9 mouse cellular contexts compared by ENCODE assay signal in the genomic region with DNA sequence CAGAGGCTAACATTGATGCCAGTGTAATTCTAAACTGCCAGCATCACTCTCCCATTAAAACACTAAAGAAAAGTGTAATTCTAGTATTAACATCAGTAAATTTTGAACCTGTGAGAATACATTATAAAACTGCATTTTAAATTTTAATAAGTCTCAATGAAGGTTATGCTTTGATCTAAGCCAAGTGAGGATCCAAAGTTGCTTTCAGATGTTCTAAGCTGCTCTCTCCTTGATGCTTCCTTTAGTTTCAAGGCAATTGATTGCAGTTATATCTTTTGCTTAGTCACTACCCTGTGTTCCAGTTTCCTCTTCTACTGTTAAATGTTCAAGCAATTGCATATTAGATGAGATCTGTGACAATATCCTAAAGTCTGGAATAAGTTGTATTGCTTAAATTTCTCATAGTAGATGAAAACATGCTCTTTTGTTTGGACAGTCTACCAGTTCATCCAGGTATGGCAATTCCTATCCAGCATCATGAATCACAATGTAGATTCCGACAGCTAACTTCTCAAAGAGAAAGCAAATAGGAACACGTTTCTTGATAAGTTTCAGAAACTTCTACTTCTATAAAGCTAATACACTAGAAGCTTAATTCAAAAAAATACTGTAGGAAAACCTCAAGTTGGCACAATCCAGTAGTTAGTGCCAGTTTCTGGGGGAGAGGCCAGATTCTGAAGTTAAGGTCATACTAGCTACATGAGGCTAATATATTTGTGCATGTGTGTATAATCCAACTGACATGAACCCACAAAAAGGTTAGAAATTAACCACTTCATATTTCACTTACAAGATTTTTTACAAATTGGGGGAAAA. TPM values are rescaled to one million over a fixed set of nuclear protein-coding genes. Genes with fewer than 3 reads are reported as not detected.
DNase-seq lines count a peak whose midpoint lies in the region; ATAC-seq and TF ChIP-seq lines count a peak whose summit lies in the region.
"Had no signal": no experiment of that assay in that cellular context is flagged by ENCODE, and none has a peak within 500 bp of the region (broad histone marks: within the 10 kb centered on the region; RNA-seq: fewer than 3 reads in every experiment).

No protein-coding gene starts in this region.

- peaks cover 44% of the 10 kb centered on the region for H3K4me1 ChIP-seq in heart, embryonic 13.5 days
- H3K4me1 ChIP-seq in ES-E14 (ENCODE audit: control insufficient read depth in 2 of 2, insufficient read depth in 2 of 2, low read length in 2 of 2, poor library complexity in 1 of 2), result no peaks in the 10 kb centered on the region
- H3K4me1 ChIP-seq in forebrain, embryonic 12.5 days, result peaks cover 31% of the 10 kb centered on the region
- peaks cover 16% of the 10 kb centered on the region for H3K4me1 ChIP-seq in liver, embryonic 16.5 days (ENCODE audit: control insufficient read depth, low read depth, low read length)

- H3K36me3 ChIP-seq in heart, embryonic 13.5 days, result no peaks in the 10 kb centered on the region
- H3K36me3 ChIP-seq in ES-E14 (ENCODE audit: control insufficient read depth, insufficient read depth, low read length, poor library complexity, severe bottlenecking), result no peaks in the 10 kb centered on the region
- H3K36me3 ChIP-seq in forebrain, embryonic 12.5 days (replicated peaks), result no peaks in the 10 kb centered on the region
- no peaks in the 10 kb centered on the region for H3K36me3 ChIP-seq in liver, embryonic 16.5 days (ENCODE audit: control insufficient read depth, insufficient read depth)

- peak overlapping the region; percentile 57 for H3K4me3 ChIP-seq in heart, embryonic 13.5 days
- peak overlapping the region; percentile 27 to 66 for H3K4me3 ChIP-seq in ES-E14 (ENCODE audit: insufficient read depth in 1 of 2, low read depth in 1 of 2, low read length in 2 of 2, poor library complexity in 1 of 2, severe bottlenecking in 1 of 2)
- H3K4me3 ChIP-seq in forebrain, embryonic 12.5 days (replicated peaks), result peak overlapping the region; percentile 47
- peak overlapping the region; percentile 63 for H3K4me3 ChIP-seq in liver, embryonic 16.5 days (ENCODE audit: low read depth, low read length)

- intact Hi-C loops in heart, postnatal 36 days (cut with DNase I), result no loop called here

- no peak for ATAC-seq in heart, embryonic 13.5 days (ENCODE audit: extremely low read depth, insufficient number of reproducible peaks, low FRiP score, low TSS enrichment)
- ATAC-seq in forebrain, embryonic 12.5 days (ENCODE audit: low FRiP score), result no peak
- ATAC-seq in liver, embryonic 16.5 days (ENCODE audit: low read depth), result no peak
- ATAC-seq: Patski had no signal

- no peaks in the 10 kb centered on the region for H3K27me3 ChIP-seq in heart, embryonic 13.5 days (replicated peaks)
- H3K27me3 ChIP-seq in forebrain, embryonic 12.5 days, result no peaks in the 10 kb centered on the region
- H3K27me3 ChIP-seq in liver, embryonic 16.5 days (ENCODE audit: control insufficient read depth, insufficient read depth, low read depth, low read length), result no peaks in the 10 kb centered on the region
- H3K27me3 ChIP-seq: Patski had no signal

- DNase-seq in heart, postnatal 36 days, result no peak
- no peak for DNase-seq in ES-E14 (ENCODE audit: low read depth, low spot score)
- DNase-seq in ovary, adult 18-20 months (ENCODE audit: low spot score), result no peak
- DNase-seq in right cerebral cortex, postnatal 25 days, result no peak
- no peak for DNase-seq in urinary bladder, postnatal 36 days (ENCODE audit: low spot score in 2 of 2)

- peak overlapping the region; percentile 96 for H3K27ac ChIP-seq in heart, embryonic 13.5 days (replicated peaks)
- peak overlapping the region; percentile 77; the same call in 1 of the 2 replicates for H3K27ac ChIP-seq in ES-E14 (ENCODE audit: insufficient read depth, low read depth, low read length, poor library complexity, severe bottlenecking)
- H3K27ac ChIP-seq in forebrain, embryonic 12.5 days, result peak overlapping the region; percentile 97
- peak overlapping the region; percentile 98 for H3K27ac ChIP-seq in liver, embryonic 16.5 days (ENCODE audit: low read length)

- in situ Hi-C loops in ES-E14 (cut with MboI; ENCODE audit: low sequenced_read_pairs in 2 of 2, unreplicated experiment in 2 of 2), result loop anchor here (25.0 kb wide), 2 partner anchors 1535 to 1835 kb away; a partner anchor contains a TSS

- no peaks in the 10 kb centered on the region for H3K9me3 ChIP-seq in heart, embryonic 13.5 days
- H3K9me3 ChIP-seq in ES-E14 (ENCODE audit: control insufficient read depth, insufficient read depth, low read depth, low read length), result no peaks in the 10 kb centered on the region
- H3K9me3 ChIP-seq in forebrain, embryonic 12.5 days, result no peaks in the 10 kb centered on the region
- no peaks in the 10 kb centered on the region for H3K9me3 ChIP-seq in liver, embryonic 16.5 days (replicated peaks; ENCODE audit: control insufficient read depth, low read length)

- peak overlapping the region; percentile 89 for H3K9ac ChIP-seq in heart, embryonic 13.5 days
- H3K9ac ChIP-seq in ES-E14 (ENCODE audit: insufficient read depth, low read depth, low read length, poor library complexity, severe bottlenecking), result peak overlapping the region; percentile 48; the same call in 1 of the 2 replicates
- peak overlapping the region; percentile 77 for H3K9ac ChIP-seq in forebrain, embryonic 12.5 days
- H3K9ac ChIP-seq in liver, embryonic 16.5 days (ENCODE audit: low read depth, low read length), result peak overlapping the region; percentile 73

- WGBS in heart, embryonic 13.5 days, result 34% methylated on average over 2 of the region's 2 CpGs
- 33% methylated on average over 2 of the region's 2 CpGs for WGBS in forebrain, embryonic 12.5 days
- WGBS in liver, embryonic 16.5 days (ENCODE audit: insufficient replicate concordance), result 20% methylated on average over 2 of the region's 2 CpGs

- H3K4me2 ChIP-seq in heart, embryonic 13.5 days, result peak overlapping the region; percentile 80
- H3K4me2 ChIP-seq in forebrain, embryonic 12.5 days, result peak overlapping the region; percentile 66
- peak overlapping the region; percentile 79 for H3K4me2 ChIP-seq in liver, embryonic 16.5 days (ENCODE audit: low read depth, low read length)

TF ChIP-seq in ES-E14, 5 proteins besides CTCF, POLR2A, EP300 and RAD21:
- TF ChIP-seq ZC3H11A (IDR thresholded peaks at IDR 0.05; ENCODE audit: borderline replicate concordance, low read depth, low read length), result no peak
- peak; percentile 52; the same call in 1 of the 2 replicates for TF ChIP-seq CHD2 (IDR thresholded peaks at IDR 0.05; ENCODE audit: low read depth, low read length)
- no peak for TF ChIP-seq HCFC1 (IDR thresholded peaks at IDR 0.05; ENCODE audit: borderline replicate concordance, insufficient read depth, low read length)
- no peak for TF ChIP-seq MAFK (IDR thresholded peaks at IDR 0.05; ENCODE audit: insufficient read depth, low read depth, low read length)
- TF ChIP-seq ZNF384 (IDR thresholded peaks at IDR 0.05; ENCODE audit: low read depth, low read length), result no peak
TF ChIP-seq in ES-E14: peak in this region for 1.

RNA-seq across cellular contexts. Expression of a gene that starts 1.2 kb away (rescaled TPM):
- 3.9 and 4.2 TPM in 2 replicates for polyA plus RNA-seq in heart, embryonic 13.5 days (2015; fragmentation: Nextera tagmentation; extraction: Ambion mirVana)
- 10 to 100 TPM; 38.1 to 41.0 TPM for total RNA-seq in heart, postnatal 36 days (2021)
- 1,383 and 2,074 TPM in 2 replicates for total RNA-seq in ES-E14 (2012; rRNA removed)
- 8.9 and 11.4 TPM in 2 replicates for polyA plus RNA-seq in forebrain, embryonic 12.5 days (2016; fragmentation: Nextera tagmentation; extraction: Ambion mirVana)
- 10.6 and 13.5 TPM in 2 replicates for polyA plus RNA-seq in liver, embryonic 16.5 days (2015; fragmentation: Nextera tagmentation; extraction: Ambion mirVana)

RNA-seq across cellular contexts. Expression of a gene that starts 1.4 kb away (rescaled TPM):
- polyA plus RNA-seq in heart, embryonic 13.5 days (2015; fragmentation: Nextera tagmentation; extraction: Ambion mirVana), result 33.5 and 42.7 TPM in 2 replicates
- total RNA-seq in heart, postnatal 36 days (2021), result 1 to 10 TPM; 2.6 to 3.4 TPM
- total RNA-seq in ES-E14 (2012; rRNA removed), result 587 and 755 TPM in 2 replicates
- polyA plus RNA-seq in forebrain, embryonic 12.5 days (2016; fragmentation: Nextera tagmentation; extraction: Ambion mirVana), result 115 and 138 TPM in 2 replicates
- 63.6 and 96.6 TPM in 2 replicates for polyA plus RNA-seq in liver, embryonic 16.5 days (2015; fragmentation: Nextera tagmentation; extraction: Ambion mirVana)

RNA-seq across cellular contexts. Expression of a gene that starts 1.6 kb away (rescaled TPM):
- polyA plus RNA-seq in heart, embryonic 13.5 days (2015; fragmentation: Nextera tagmentation; extraction: Ambion mirVana), result 1.6 and 3.0 TPM in 2 replicates
- 10 to 100 TPM; 13.1 to 14.6 TPM for total RNA-seq in heart, postnatal 36 days (2021)
- total RNA-seq in ES-E14 (2012; rRNA removed), result 677 and 970 TPM in 2 replicates
- 7.2 and 9.5 TPM in 2 replicates for polyA plus RNA-seq in forebrain, embryonic 12.5 days (2016; fragmentation: Nextera tagmentation; extraction: Ambion mirVana)
- 3.7 and 5.9 TPM in 2 replicates for polyA plus RNA-seq in liver, embryonic 16.5 days (2015; fragmentation: Nextera tagmentation; extraction: Ambion mirVana)

RNA-seq across cellular contexts. Expression of a gene that starts 1.8 kb away (rescaled TPM):
- 0.60 and 0.84 TPM in 2 replicates for polyA plus RNA-seq in heart, embryonic 13.5 days (2015; fragmentation: Nextera tagmentation; extraction: Ambion mirVana)
- total RNA-seq in heart, postnatal 36 days (2021), result 1 to 10 TPM; 2.9 to 4.6 TPM
- 1,000 and 1,148 TPM in 2 replicates for total RNA-seq in ES-E14 (2012; rRNA removed)
- polyA plus RNA-seq in forebrain, embryonic 12.5 days (2016; fragmentation: Nextera tagmentation; extraction: Ambion mirVana), result 1.3 and 3.7 TPM in 2 replicates
- 2.2 and 3.8 TPM in 2 replicates for polyA plus RNA-seq in liver, embryonic 16.5 days (2015; fragmentation: Nextera tagmentation; extraction: Ambion mirVana)

RNA-seq across cellular contexts. Expression of a gene that starts 3.1 kb away (rescaled TPM):
- 2.4 TPM in 2 replicates for polyA plus RNA-seq in heart, embryonic 13.5 days (2015; fragmentation: Nextera tagmentation; extraction: Ambion mirVana)
- 1 to 10 TPM; 3.1 to 4.8 TPM for total RNA-seq in heart, postnatal 36 days (2021)
- 80.2 and 103 TPM in 2 replicates for total RNA-seq in ES-E14 (2012; rRNA removed)
- polyA plus RNA-seq in forebrain, embryonic 12.5 days (2016; fragmentation: Nextera tagmentation; extraction: Ambion mirVana), result 5.8 and 6.6 TPM in 2 replicates
- 6.6 and 7.7 TPM in 2 replicates for polyA plus RNA-seq in liver, embryonic 16.5 days (2015; fragmentation: Nextera tagmentation; extraction: Ambion mirVana)
